In genomic region chr14:56017671-56018070, GRCm38 (mm10) we compare ENCODE assay signal across 7 mouse cellular contexts. TPM values are rescaled to one million over a fixed set of nuclear protein-coding genes. Genes with fewer than 3 reads are reported as not detected.
DNase-seq lines count a peak whose midpoint lies in the region; TF ChIP-seq lines count a peak whose summit lies in the region.
"Not testable (repeated sequence)": the region's sequence is repeated elsewhere in the genome, so short reads cannot be mapped to it uniquely, and the experiment has no call there.
"Had no signal": no experiment of that assay in that cellular context is flagged by ENCODE, and none has a peak within 500 bp of the region (broad histone marks: within the 10 kb centered on the region; RNA-seq: fewer than 3 reads in every experiment).

Gene Mcpt1 (plus strand): TSS chr14:56017971.

- H3K27me3 ChIP-seq in small intestine, adult 2 months (ENCODE audit: control insufficient read depth, insufficient read depth, low read length) = not testable (repeated sequence)

- H3K36me3 ChIP-seq in small intestine, adult 2 months (ENCODE audit: control insufficient read depth, insufficient read depth, low read length) = not testable (repeated sequence)

- peak; percentile 76 for DNase-seq in heart, adult 11 months

- H3K27ac ChIP-seq in small intestine, adult 2 months (ENCODE audit: insufficient read depth, low read depth, low read length) = not testable (repeated sequence)

- not testable (repeated sequence) for TF ChIP-seq POLR2A in small intestine, adult 2 months (IDR thresholded peaks at IDR 0.05; ENCODE audit: low read depth, low read length)

- not testable (repeated sequence) for H3K4me3 ChIP-seq in small intestine, adult 2 months (ENCODE audit: low read depth, low read length)

- not testable (repeated sequence) for TF ChIP-seq CTCF in small intestine, adult 2 months (IDR thresholded peaks at IDR 0.05; ENCODE audit: extremely low read depth, insufficient read length, insufficient replicate concordance, low read depth, low read length)

- H3K4me1 ChIP-seq in small intestine, adult 2 months (ENCODE audit: control insufficient read depth, insufficient read depth, insufficient read length, low read length) = not testable (repeated sequence)

- 57% methylated on average over 3 of the region's 3 CpGs for WGBS in small intestine, adult 2 months

RNA-seq across cellular contexts. Expression of gene Mcpt1, which starts in this region (rescaled TPM):
- 3.0 and 11.6 TPM in 2 replicates for polyA plus RNA-seq in small intestine, adult 2 months (2012; rRNA removed)
- polyA plus RNA-seq: activated CD4-positive, CD25-positive, alpha-beta regulatory T cell, adult 4 months; adrenal gland, adult 2 months; CD4-positive, CD25-positive, alpha-beta regulatory T cell, adult 4 months; cerebellum, adult 2 months; Patski had no signal
